Mouse (Mus musculus) lung, postnatal 0 days (tissue): Measurements from ENCODE around the gene Ppp1r26.

Experiments used
- CTCF ChIP-seq: IDR thresholded peaks from 2 replicates; pipeline ENCODE4 v1.5.1; 2016; ENCODE audit warnings: antibody characterized with exemption, mild to moderate bottlenecking
- EP300 ChIP-seq: IDR thresholded peaks from 2 replicates; pipeline ENCODE4 v1.6.1; 2016; ENCODE audit warnings: antibody characterized with exemption, mild to moderate bottlenecking, control low read depth

GRCm38 (mm10) chr2:28468486-28469225 is 22.1 kb downstream of the Ppp1r26 start:
- TF ChIP-seq EP300 = no peak
- no peak for TF ChIP-seq CTCF
